Mouse (Mus musculus): ENCODE results near the gene H13. TPM values are rescaled to one million over a fixed set of nuclear protein-coding genes. Genes with fewer than 3 reads are reported as not detected.

H13 gene
- total and polyA plus RNA-seq, 3 experiments = 116 to 175 (median 137) TPM

- peaks cover 0 to 10% of the 10 kb centered on the region in 2 experiments; a peak in 2 of 4 replicates for H3K4me1 ChIP-seq (ENCODE audit: control insufficient read depth in 1 of 2, insufficient read depth in 2 of 2)
- dilution Hi-C loops (cut with MboI; ENCODE audit: extremely low pct_ligation_motif_present, extremely low pct_unique_long_range_greater_than_20kb, low sequenced_read_pairs) (no loop called here), in situ Hi-C loops (cut with MboI; ENCODE audit: low pct_ligation_motif_present, low pct_unique_long_range_greater_than_20kb, low sequenced_read_pairs) (loop anchor here (5.0 kb wide), 1 partner anchor 34 kb away; no protein-coding TSS in a partner anchor)
- no peak for DNase-seq (ENCODE audit: extremely low read depth)
- H3K4me2 ChIP-seq (ENCODE audit: insufficient read depth, low read depth, poor library complexity, severe bottlenecking) = no peak overlapping the region
- H3K27ac ChIP-seq (ENCODE audit: insufficient read depth, low read depth) = no peak overlapping the region
- H3K79me2 ChIP-seq (replicated peaks; ENCODE audit: control insufficient read depth, extremely low read depth, insufficient read depth, poor library complexity, severe bottlenecking) = no peaks in the 10 kb centered on the region
- no peak for TF ChIP-seq MXI1 (IDR thresholded peaks at IDR 0.05; ENCODE audit: low read depth, low read length)
- H3K9me3 ChIP-seq (replicated peaks; ENCODE audit: low read length) = peaks cover 6% of the 10 kb centered on the region
- H3K36me3 ChIP-seq (replicated peaks in 1 of 2; ENCODE audit: control insufficient read depth in 1 of 2, insufficient read depth in 1 of 2, low read length in 1 of 2) = no peaks in the 10 kb centered on the region
- H3K4me3 ChIP-seq (replicated peaks in 1 of 3; ENCODE audit: low read depth in 2 of 3, low read length in 2 of 3, poor library complexity in 1 of 3) = no peak overlapping the region
- no peak overlapping the region for H3K9ac ChIP-seq (ENCODE audit: insufficient read depth, low read depth)
- peaks cover 68% of the 10 kb centered on the region for H3K27me3 ChIP-seq (replicated peaks)
These were observed 67.5 kb downstream of the H13 start for GRCm38 (mm10) chr2:152736748-152737147.

- Histone ChIP-seq H3K9me3 (replicated peaks; ENCODE audit: low read length) (peaks cover 6% of the 10 kb centered on the region), H3K79me2 (replicated peaks; ENCODE audit: control insufficient read depth, extremely low read depth, insufficient read depth, poor library complexity, severe bottlenecking) (no peaks in the 10 kb centered on the region), H3K4me1 (ENCODE audit: control insufficient read depth in 1 of 2, insufficient read depth in 2 of 2) (peaks cover 0 to 10% of the 10 kb centered on the region in 2 experiments; a peak in 2 of 4 replicates), H3K4me2 (ENCODE audit: insufficient read depth, low read depth, poor library complexity, severe bottlenecking) (no peak overlapping the region), H3K27ac (ENCODE audit: insufficient read depth, low read depth) (no peak overlapping the region), H3K4me3 (replicated peaks in 1 of 3; ENCODE audit: low read depth in 2 of 3, low read length in 2 of 3, poor library complexity in 1 of 3) (no peak overlapping the region), H3K36me3 (replicated peaks in 1 of 2; ENCODE audit: control insufficient read depth in 1 of 2, insufficient read depth in 1 of 2, low read length in 1 of 2) (no peaks in the 10 kb centered on the region), H3K27me3 (replicated peaks) (peaks cover 62% of the 10 kb centered on the region), H3K9ac (ENCODE audit: insufficient read depth, low read depth) (no peak overlapping the region)
- TF ChIP-seq MAZ (IDR thresholded peaks at IDR 0.05; ENCODE audit: low read depth, low read length) = no peak
- TF ChIP-seq ETS1 (conservative IDR thresholded peaks at IDR 0.05; ENCODE audit: low read depth, low read length) = no peak
- no peak for TF ChIP-seq PAX5 (IDR thresholded peaks at IDR 0.05; ENCODE audit: low read length)
- TF ChIP-seq CHD2 (IDR thresholded peaks at IDR 0.05; ENCODE audit: low read length) = no peak
- TF ChIP-seq MEF2A (IDR thresholded peaks at IDR 0.05; ENCODE audit: borderline replicate concordance, low read depth, low read length) = no peak
- no peak for TF ChIP-seq KAT2A (IDR thresholded peaks at IDR 0.05; ENCODE audit: insufficient replicate concordance, low read length)
- no peak for TF ChIP-seq CTCF (conservative IDR thresholded peaks at IDR 0.05 in 1 of 2, IDR thresholded peaks at IDR 0.05 in 1 of 2; ENCODE audit: low read depth in 2 of 2, low read length in 2 of 2)
- TF ChIP-seq NELFE (IDR thresholded peaks at IDR 0.05; ENCODE audit: low read depth, low read length) = no peak
- TF ChIP-seq UBTF (IDR thresholded peaks at IDR 0.05; ENCODE audit: low read depth, low read length) = no peak
- no peak for TF ChIP-seq MAFK (IDR thresholded peaks at IDR 0.05; ENCODE audit: insufficient replicate concordance, low read length)
- TF ChIP-seq JUN (IDR thresholded peaks at IDR 0.05; ENCODE audit: insufficient read depth, low read depth, low read length) = no peak
- no peak for TF ChIP-seq TBP (conservative IDR thresholded peaks at IDR 0.05; ENCODE audit: low read depth, low read length)
- no peak for DNase-seq (ENCODE audit: extremely low read depth)
- in situ Hi-C loops (cut with MboI; ENCODE audit: low pct_ligation_motif_present, low pct_unique_long_range_greater_than_20kb, low sequenced_read_pairs) = loop anchor here (5.0 kb wide), 1 partner anchor 35 kb away; no protein-coding TSS in a partner anchor
- dilution Hi-C loops (cut with MboI; ENCODE audit: extremely low pct_ligation_motif_present, extremely low pct_unique_long_range_greater_than_20kb, low sequenced_read_pairs) = no loop called here
These were observed 68.3 kb downstream of the H13 start for GRCm38 (mm10) chr2:152737306-152738221.
